Mouse (Mus musculus): Measurements from ENCODE around the gene Dnajb12. TPM values are rescaled to one million over a fixed set of nuclear protein-coding genes. Genes with fewer than 3 reads are reported as not detected.

Dnajb12 gene
- total and polyA plus RNA-seq, 3 experiments, result 13.9 to 35.9 (median 21.5) TPM

- dilution Hi-C loops (cut with MboI; ENCODE audit: extremely low pct_ligation_motif_present, extremely low pct_unique_long_range_greater_than_20kb, low sequenced_read_pairs) (no loop called here), in situ Hi-C loops (cut with MboI; ENCODE audit: low pct_ligation_motif_present, low pct_unique_long_range_greater_than_20kb, low sequenced_read_pairs) (loop anchor here (25.0 kb wide), 1 partner anchor 464 kb away; the partner anchor contains the start of gene Gm17455)
- peaks cover 13 to 55% of the 10 kb centered on the region in 2 experiments for H3K4me1 ChIP-seq (ENCODE audit: control insufficient read depth in 1 of 2, insufficient read depth in 2 of 2)
Measured at GRCm38 (mm10) chr10:59923493-59923892, 44.1 kb downstream of the Dnajb12 start.

GRCm38 (mm10) chr10:59924305-59924704 lies 44.9 kb downstream of the Dnajb12 start:
- Histone ChIP-seq H3K9me3 (replicated peaks; ENCODE audit: low read length) (no peaks in the 10 kb centered on the region), H3K27ac (ENCODE audit: insufficient read depth, low read depth) (no peak overlapping the region), H3K36me3 (replicated peaks in 1 of 2; ENCODE audit: control insufficient read depth in 1 of 2, insufficient read depth in 1 of 2, low read length in 1 of 2) (no peaks in the 10 kb centered on the region), H3K79me2 (replicated peaks; ENCODE audit: control insufficient read depth, extremely low read depth, insufficient read depth, poor library complexity, severe bottlenecking) (no peaks in the 10 kb centered on the region), H3K4me3 (replicated peaks in 1 of 3; ENCODE audit: low read depth in 2 of 3, low read length in 2 of 3, poor library complexity in 1 of 3) (no peak overlapping the region), H3K9ac (ENCODE audit: insufficient read depth, low read depth) (no peak overlapping the region), H3K4me1 (ENCODE audit: control insufficient read depth in 1 of 2, insufficient read depth in 2 of 2) (peaks cover 13 to 56% of the 10 kb centered on the region in 2 experiments), H3K4me2 (ENCODE audit: insufficient read depth, low read depth, poor library complexity, severe bottlenecking) (no peak overlapping the region), H3K27me3 (replicated peaks) (no peaks in the 10 kb centered on the region)
- no peak for TF ChIP-seq RCOR1 (conservative IDR thresholded peaks at IDR 0.05; ENCODE audit: low read depth, low read length)
- TF ChIP-seq KAT2A (IDR thresholded peaks at IDR 0.05; ENCODE audit: insufficient replicate concordance, low read length), result no peak
- no peak for TF ChIP-seq ETS1 (conservative IDR thresholded peaks at IDR 0.05; ENCODE audit: low read depth, low read length)
- no peak for TF ChIP-seq POLR2AphosphoS2 (IDR thresholded peaks at IDR 0.05; ENCODE audit: low read depth, low read length)
- TF ChIP-seq CHD1 (IDR thresholded peaks at IDR 0.05; ENCODE audit: low read depth, low read length), result no peak
- no peak for TF ChIP-seq USF2 (conservative IDR thresholded peaks at IDR 0.05; ENCODE audit: low read depth, low read length)
- TF ChIP-seq TBP (conservative IDR thresholded peaks at IDR 0.05; ENCODE audit: low read depth, low read length), result no peak
- no peak for TF ChIP-seq E2F4 (IDR thresholded peaks at IDR 0.05; ENCODE audit: insufficient replicate concordance, low read depth, low read length)
- TF ChIP-seq ZC3H11A (IDR thresholded peaks at IDR 0.05; ENCODE audit: low read depth, low read length), result no peak
- TF ChIP-seq ZKSCAN1 (IDR thresholded peaks at IDR 0.05; ENCODE audit: borderline replicate concordance, low read depth, low read length), result no peak
- TF ChIP-seq RAD21 (IDR thresholded peaks at IDR 0.05; ENCODE audit: low read depth, low read length), result no peak
- no peak for TF ChIP-seq HCFC1 (IDR thresholded peaks at IDR 0.05; ENCODE audit: low read depth, low read length)
- no peak for TF ChIP-seq SMC3 (IDR thresholded peaks at IDR 0.05; ENCODE audit: low read depth, low read length)
- TF ChIP-seq ELF1 (IDR thresholded peaks at IDR 0.05; ENCODE audit: low read depth, low read length), result no peak
- TF ChIP-seq MAX (IDR thresholded peaks at IDR 0.05; ENCODE audit: low read length), result no peak
- no peak for TF ChIP-seq UBTF (IDR thresholded peaks at IDR 0.05; ENCODE audit: low read depth, low read length)
- TF ChIP-seq MAZ (IDR thresholded peaks at IDR 0.05; ENCODE audit: low read depth, low read length), result no peak
- no peak for DNase-seq (ENCODE audit: extremely low read depth)
- dilution Hi-C loops (cut with MboI; ENCODE audit: extremely low pct_ligation_motif_present, extremely low pct_unique_long_range_greater_than_20kb, low sequenced_read_pairs) (no loop called here), in situ Hi-C loops (cut with MboI; ENCODE audit: low pct_ligation_motif_present, low pct_unique_long_range_greater_than_20kb, low sequenced_read_pairs) (loop anchor here (25.0 kb wide), 1 partner anchor 463 kb away; the partner anchor contains the start of gene Gm17455)

More at GRCm38 (mm10) chr10:59923493-59923892, 44.1 kb downstream of the Dnajb12 start:
- DNase-seq (ENCODE audit: extremely low read depth), result no peak
- no peaks in the 10 kb centered on the region for H3K79me2 ChIP-seq (replicated peaks; ENCODE audit: control insufficient read depth, extremely low read depth, insufficient read depth, poor library complexity, severe bottlenecking)
- H3K9me3 ChIP-seq (replicated peaks; ENCODE audit: low read length), result no peaks in the 10 kb centered on the region
- H3K9ac ChIP-seq (ENCODE audit: insufficient read depth, low read depth), result no peak overlapping the region
- no peaks in the 10 kb centered on the region for H3K27me3 ChIP-seq (replicated peaks)
- no peak for TF ChIP-seq IRF4 (IDR thresholded peaks at IDR 0.05; ENCODE audit: low read depth, low read length)
- no peak for TF ChIP-seq ELF1 (IDR thresholded peaks at IDR 0.05; ENCODE audit: low read depth, low read length)
- no peak for TF ChIP-seq NELFE (IDR thresholded peaks at IDR 0.05; ENCODE audit: low read depth, low read length)
- TF ChIP-seq MXI1 (IDR thresholded peaks at IDR 0.05; ENCODE audit: low read depth, low read length), result no peak
- no peak for TF ChIP-seq E2F4 (IDR thresholded peaks at IDR 0.05; ENCODE audit: insufficient replicate concordance, low read depth, low read length)
- no peak for TF ChIP-seq POLR2AphosphoS2 (IDR thresholded peaks at IDR 0.05; ENCODE audit: low read depth, low read length)
- TF ChIP-seq CHD1 (IDR thresholded peaks at IDR 0.05; ENCODE audit: low read depth, low read length), result no peak
- no peak for TF ChIP-seq CTCF (conservative IDR thresholded peaks at IDR 0.05 in 1 of 2, IDR thresholded peaks at IDR 0.05 in 1 of 2; ENCODE audit: low read depth in 2 of 2, low read length in 2 of 2)
- no peak for TF ChIP-seq KAT2A (IDR thresholded peaks at IDR 0.05; ENCODE audit: insufficient replicate concordance, low read length)
- TF ChIP-seq BHLHE40 (IDR thresholded peaks at IDR 0.05; ENCODE audit: low read depth, low read length), result no peak
- TF ChIP-seq MAFK (IDR thresholded peaks at IDR 0.05; ENCODE audit: insufficient replicate concordance, low read length), result no peak
- no peak for TF ChIP-seq SIN3A (IDR thresholded peaks at IDR 0.05; ENCODE audit: low read length)
- no peak for TF ChIP-seq MAX (IDR thresholded peaks at IDR 0.05; ENCODE audit: low read length)
- no peak for TF ChIP-seq EP300 (IDR thresholded peaks at IDR 0.05; ENCODE audit: low read length)
- no peak for TF ChIP-seq ZNF384 (IDR thresholded peaks at IDR 0.05; ENCODE audit: low read depth, low read length)
- no peak for TF ChIP-seq JUN (IDR thresholded peaks at IDR 0.05; ENCODE audit: insufficient read depth, low read depth, low read length)
- TF ChIP-seq ZKSCAN1 (IDR thresholded peaks at IDR 0.05; ENCODE audit: borderline replicate concordance, low read depth, low read length), result no peak
- no peak for TF ChIP-seq MEF2A (IDR thresholded peaks at IDR 0.05; ENCODE audit: borderline replicate concordance, low read depth, low read length)
- no peak for TF ChIP-seq NRF1 (IDR thresholded peaks at IDR 0.05; ENCODE audit: low read depth, low read length)
- H3K4me2 ChIP-seq (ENCODE audit: insufficient read depth, low read depth, poor library complexity, severe bottlenecking), result no peak overlapping the region
- no peaks in the 10 kb centered on the region for H3K36me3 ChIP-seq (replicated peaks in 1 of 2; ENCODE audit: control insufficient read depth in 1 of 2, insufficient read depth in 1 of 2, low read length in 1 of 2)
- H3K4me3 ChIP-seq (replicated peaks in 1 of 3; ENCODE audit: low read depth in 2 of 3, low read length in 2 of 3, poor library complexity in 1 of 3), result no peak overlapping the region
- H3K27ac ChIP-seq (ENCODE audit: insufficient read depth, low read depth), result no peak overlapping the region
